Mouse (Mus musculus): ENCODE measurements around the gene Ugt1a5. TPM values are rescaled to one million over a fixed set of nuclear protein-coding genes. Genes with fewer than 3 reads are reported as not detected.

The Ugt1a5 gene
- polyA plus RNA-seq, 1 experiment from 2014 or later, result not detected

DNA sequence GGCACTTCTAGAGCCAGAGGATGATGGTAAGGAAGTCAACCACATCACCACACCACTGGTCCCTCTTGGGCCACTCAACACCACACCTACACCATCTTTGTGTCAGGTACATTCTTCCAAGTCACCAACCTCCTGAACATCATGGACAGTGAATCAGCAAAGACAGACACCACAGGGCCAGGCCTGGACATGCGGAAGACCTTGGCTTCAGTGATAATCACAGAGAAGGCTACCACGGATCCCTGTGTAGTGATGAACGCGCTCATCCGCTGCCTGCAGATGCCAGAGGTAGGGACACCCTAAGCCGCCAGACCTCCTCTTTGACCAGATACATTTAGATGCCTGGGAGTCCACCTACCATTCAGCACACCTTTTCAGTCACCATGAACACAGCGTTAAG lies 62.3 kb downstream of the Ugt1a5 start:
- 68% methylated on average over 7 of the region's 7 CpGs for WGBS
- no peak overlapping the region for H3K4me2 ChIP-seq (replicated peaks)
- ATAC-seq (ENCODE audit: low FRiP score, low read depth), result no peak

DNA sequence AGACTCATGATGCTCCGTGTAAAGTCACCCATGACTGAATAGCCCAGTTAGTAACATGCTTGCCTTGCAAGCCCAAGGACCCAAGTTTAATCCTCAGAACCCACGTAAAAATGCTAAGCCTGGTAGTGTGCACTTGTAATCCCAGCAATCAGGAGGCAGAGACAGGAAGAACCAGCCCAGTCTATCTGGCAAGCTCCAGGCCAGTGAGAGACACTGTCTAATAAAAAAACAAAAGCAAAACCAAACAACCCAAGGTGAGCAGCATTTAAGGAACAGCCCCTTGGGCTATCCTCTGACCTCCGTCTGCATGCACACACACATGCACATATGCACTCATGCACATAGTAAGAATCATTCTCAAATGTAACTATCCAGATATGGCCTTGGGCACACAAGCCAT lies 63.8 kb downstream of the Ugt1a5 start:
- no peaks in the 10 kb centered on the region for H3K36me3 ChIP-seq
- peaks cover 92% of the 10 kb centered on the region for H3K9me3 ChIP-seq
- 79% methylated on average over 3 of the region's 3 CpGs for WGBS
- no peak overlapping the region for H3K27ac ChIP-seq
- H3K4me1 ChIP-seq, result no peaks in the 10 kb centered on the region
- no peak for ATAC-seq (ENCODE audit: low FRiP score, low read depth)
- H3K9ac ChIP-seq, result no peak overlapping the region
- H3K4me3 ChIP-seq, result no peak overlapping the region
- no peak overlapping the region for H3K4me2 ChIP-seq (replicated peaks)
- no peaks in the 10 kb centered on the region for H3K27me3 ChIP-seq (replicated peaks)

More for the DNA sequence above, 62.3 kb downstream of the Ugt1a5 start:
- Histone ChIP-seq H3K27me3 (replicated peaks) (no peaks in the 10 kb centered on the region), H3K27ac (no peak overlapping the region), H3K9me3 (peaks cover 77% of the 10 kb centered on the region), H3K4me3 (no peak overlapping the region), H3K36me3 (no peaks in the 10 kb centered on the region), H3K9ac (no peak overlapping the region), H3K4me1 (no peaks in the 10 kb centered on the region)

GRCm38 (mm10) chr1:88229986-88230385 lies 64.2 kb downstream of the Ugt1a5 start:
- Histone ChIP-seq H3K4me3 (no peak overlapping the region), H3K4me1 (no peaks in the 10 kb centered on the region), H3K9ac (no peak overlapping the region), H3K27me3 (replicated peaks) (no peaks in the 10 kb centered on the region), H3K27ac (no peak overlapping the region), H3K9me3 (peaks cover 96% of the 10 kb centered on the region), H3K36me3 (no peaks in the 10 kb centered on the region), H3K4me2 (replicated peaks) (no peak overlapping the region)
- ATAC-seq (ENCODE audit: low FRiP score, low read depth), result no peak
- 87% methylated on average over 5 of the region's 5 CpGs for WGBS

GRCm38 (mm10) chr1:88230421-88230820 lies 64.6 kb downstream of the Ugt1a5 start:
- Histone ChIP-seq H3K9ac (no peak overlapping the region), H3K4me1 (no peaks in the 10 kb centered on the region), H3K27me3 (replicated peaks) (no peaks in the 10 kb centered on the region), H3K36me3 (no peaks in the 10 kb centered on the region), H3K4me3 (no peak overlapping the region), H3K27ac (no peak overlapping the region), H3K4me2 (replicated peaks) (no peak overlapping the region), H3K9me3 (peaks cover 98% of the 10 kb centered on the region)
- WGBS, result 71% methylated on average over 7 of the region's 7 CpGs
- no peak for ATAC-seq (ENCODE audit: low FRiP score, low read depth)

DNA sequence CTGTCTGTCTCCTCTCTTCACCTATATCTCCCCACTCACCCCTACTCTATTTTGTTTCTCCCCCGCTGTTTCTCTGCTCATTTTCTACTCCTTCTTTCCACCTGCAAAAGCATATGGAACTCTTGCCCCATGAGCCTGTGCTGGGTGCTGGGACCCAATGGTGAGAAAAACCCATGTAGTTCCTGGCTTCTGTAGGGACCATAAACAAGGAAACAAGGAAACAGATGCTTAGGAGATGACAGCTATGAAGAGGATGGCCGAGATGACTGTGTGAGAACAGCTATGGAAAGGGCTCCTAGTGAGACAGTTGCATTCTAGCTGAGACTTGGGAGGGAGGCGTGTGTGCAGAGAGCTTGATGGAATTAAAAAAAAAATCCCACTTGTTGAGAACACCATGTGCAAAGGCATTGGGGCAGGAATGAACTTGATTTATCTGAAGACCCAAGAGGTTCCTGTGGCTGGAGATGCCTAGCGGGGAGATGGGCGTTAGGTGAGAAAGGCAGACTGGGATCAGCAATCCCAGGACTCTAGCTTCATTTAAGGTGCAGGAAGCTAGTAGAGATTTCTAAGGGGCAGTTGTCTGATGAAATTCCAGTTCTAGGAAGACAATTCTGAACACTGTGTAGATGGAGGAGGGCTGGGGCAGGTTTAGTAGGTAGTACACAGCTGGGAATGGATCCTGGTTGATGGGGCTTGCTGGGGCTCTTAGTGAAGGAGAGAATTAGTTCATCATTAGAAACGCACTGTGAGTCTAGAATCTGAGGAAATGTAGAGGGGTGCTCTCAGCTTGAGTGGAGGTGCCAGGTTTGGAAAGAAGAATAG lies 65.4 kb downstream of the Ugt1a5 start:
- no peaks in the 10 kb centered on the region for H3K27me3 ChIP-seq (replicated peaks)
- no peak overlapping the region for H3K27ac ChIP-seq
- H3K9me3 ChIP-seq, result peaks cover 99% of the 10 kb centered on the region
- no peak overlapping the region for H3K4me3 ChIP-seq
- WGBS, result 77% methylated on average over 6 of the region's 6 CpGs
- no peaks in the 10 kb centered on the region for H3K36me3 ChIP-seq
- H3K4me1 ChIP-seq, result no peaks in the 10 kb centered on the region
- no peak overlapping the region for H3K4me2 ChIP-seq (replicated peaks)
- no peak for ATAC-seq (ENCODE audit: low FRiP score, low read depth)
- H3K9ac ChIP-seq, result no peak overlapping the region

DNA sequence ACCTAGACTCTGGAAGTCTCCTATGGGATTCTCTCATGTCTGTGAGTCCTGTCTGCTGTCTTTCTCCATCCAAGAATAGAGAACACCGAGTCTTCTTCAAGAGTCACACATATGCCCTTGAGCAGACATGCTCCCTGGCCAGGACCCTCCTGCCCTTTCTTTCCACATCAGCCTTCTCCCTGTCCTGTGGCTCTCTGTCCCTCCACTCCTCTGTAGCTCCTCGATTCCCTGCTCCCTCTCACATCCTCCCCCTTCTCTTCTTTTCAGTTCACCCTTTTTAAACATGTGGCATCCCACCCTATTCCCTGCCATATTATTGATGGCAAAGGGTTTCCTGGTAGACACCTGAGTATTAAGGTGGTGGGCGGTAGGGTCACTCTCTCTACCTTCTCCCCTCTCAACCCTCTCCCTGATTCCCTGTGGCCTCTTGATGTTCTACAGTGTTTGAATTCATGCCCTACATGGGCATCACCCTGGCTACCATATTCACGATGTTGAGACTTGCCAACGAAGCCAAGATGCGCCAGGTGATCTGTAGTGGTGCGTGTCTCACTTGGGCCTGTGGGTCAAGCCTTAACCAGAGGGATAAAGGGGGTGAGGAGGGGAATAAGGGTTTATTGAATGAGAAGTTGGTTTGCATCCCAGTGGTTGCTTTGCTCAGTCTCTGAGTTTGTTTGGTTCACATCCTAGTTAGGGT lies 66.1 kb downstream of the Ugt1a5 start:
- H3K9ac ChIP-seq, result no peak overlapping the region
- H3K4me1 ChIP-seq, result no peaks in the 10 kb centered on the region
- ATAC-seq (ENCODE audit: low FRiP score, low read depth), result no peak
- H3K4me2 ChIP-seq (replicated peaks), result no peak overlapping the region
- WGBS, result 69% methylated on average over 7 of the region's 7 CpGs
- no peak overlapping the region for H3K27ac ChIP-seq
- no peaks in the 10 kb centered on the region for H3K36me3 ChIP-seq
- H3K27me3 ChIP-seq (replicated peaks), result no peaks in the 10 kb centered on the region
- H3K9me3 ChIP-seq, result peaks cover 97% of the 10 kb centered on the region
- no peak overlapping the region for H3K4me3 ChIP-seq

DNA sequence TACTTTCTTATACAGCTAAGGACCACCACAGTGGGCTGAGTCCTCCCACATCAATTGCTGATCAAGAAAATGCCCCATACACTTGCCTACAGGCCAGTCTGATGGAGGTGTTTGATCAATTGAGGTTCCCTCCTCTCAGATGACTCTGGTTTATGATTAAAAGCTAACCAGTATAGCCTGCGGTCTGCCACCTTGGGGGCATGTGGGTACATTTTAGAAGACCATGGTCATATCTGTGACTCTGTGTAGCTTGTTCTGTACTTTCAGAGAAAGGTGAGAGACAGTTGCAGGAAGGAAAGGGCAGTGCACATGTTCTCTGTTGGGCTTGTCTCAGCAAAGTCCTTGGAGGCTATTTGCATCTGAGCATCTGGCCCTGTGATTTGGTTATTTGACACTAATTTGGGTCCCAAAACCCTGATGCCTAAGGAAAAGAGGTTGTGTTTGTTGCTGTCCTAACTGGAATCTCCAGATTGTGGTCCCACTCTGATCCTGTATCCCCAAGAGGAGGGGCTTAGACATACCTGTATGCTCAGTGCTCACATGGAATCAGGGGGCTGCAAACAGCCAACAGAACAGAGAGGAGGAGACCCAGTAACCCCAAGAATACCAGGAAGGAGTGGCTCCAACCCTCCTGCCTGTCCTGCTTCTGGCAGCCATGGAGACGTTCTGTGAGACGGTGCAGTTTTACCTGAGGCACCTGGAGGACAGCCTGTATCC lies 67.0 kb downstream of the Ugt1a5 start:
- Histone ChIP-seq H3K4me3 (no peak overlapping the region), H3K4me1 (no peaks in the 10 kb centered on the region), H3K9ac (no peak overlapping the region), H3K36me3 (no peaks in the 10 kb centered on the region), H3K27me3 (replicated peaks) (no peaks in the 10 kb centered on the region), H3K9me3 (peaks cover 97% of the 10 kb centered on the region), H3K27ac (no peak overlapping the region), H3K4me2 (replicated peaks) (no peak overlapping the region)
- WGBS, result 54% methylated on average over 3 of the region's 3 CpGs
- ATAC-seq (ENCODE audit: low FRiP score, low read depth), result no peak

GRCm38 (mm10) chr1:88233421-88234247 lies 67.8 kb downstream of the Ugt1a5 start:
- Histone ChIP-seq H3K4me3 (no peak overlapping the region), H3K27ac (no peak overlapping the region), H3K4me2 (replicated peaks) (no peak overlapping the region), H3K9ac (no peak overlapping the region), H3K27me3 (replicated peaks) (no peaks in the 10 kb centered on the region), H3K36me3 (no peaks in the 10 kb centered on the region), H3K4me1 (no peaks in the 10 kb centered on the region), H3K9me3 (peaks cover 97% of the 10 kb centered on the region)
- WGBS, result 71% methylated on average over 14 of the region's 14 CpGs
- no peak for ATAC-seq (ENCODE audit: low FRiP score, low read depth)

- Histone ChIP-seq H3K4me1 (no peaks in the 10 kb centered on the region), H3K9ac (no peak overlapping the region), H3K27ac (no peak overlapping the region), H3K4me3 (no peak overlapping the region), H3K36me3 (no peaks in the 10 kb centered on the region), H3K4me2 (replicated peaks) (no peak overlapping the region), H3K9me3 (peaks cover 97% of the 10 kb centered on the region), H3K27me3 (replicated peaks) (no peaks in the 10 kb centered on the region)
- WGBS, result 68% methylated on average over 4 of the region's 4 CpGs
- no peak for ATAC-seq (ENCODE audit: low FRiP score, low read depth)
Observed at GRCm38 (mm10) chr1:88234248-88234610, 68.4 kb downstream of the Ugt1a5 start.

GRCm38 (mm10) chr1:88234646-88235045 lies 68.8 kb downstream of the Ugt1a5 start:
- H3K27ac ChIP-seq, result no peak overlapping the region
- H3K4me3 ChIP-seq, result no peak overlapping the region
- ATAC-seq (ENCODE audit: low FRiP score, low read depth), result no peak
- H3K4me2 ChIP-seq (replicated peaks), result no peak overlapping the region
- no peaks in the 10 kb centered on the region for H3K4me1 ChIP-seq
- H3K27me3 ChIP-seq (replicated peaks), result no peaks in the 10 kb centered on the region
- 44% methylated on average over 5 of the region's 5 CpGs for WGBS
- H3K36me3 ChIP-seq, result no peaks in the 10 kb centered on the region
- peaks cover 97% of the 10 kb centered on the region for H3K9me3 ChIP-seq
- no peak overlapping the region for H3K9ac ChIP-seq

DNA sequence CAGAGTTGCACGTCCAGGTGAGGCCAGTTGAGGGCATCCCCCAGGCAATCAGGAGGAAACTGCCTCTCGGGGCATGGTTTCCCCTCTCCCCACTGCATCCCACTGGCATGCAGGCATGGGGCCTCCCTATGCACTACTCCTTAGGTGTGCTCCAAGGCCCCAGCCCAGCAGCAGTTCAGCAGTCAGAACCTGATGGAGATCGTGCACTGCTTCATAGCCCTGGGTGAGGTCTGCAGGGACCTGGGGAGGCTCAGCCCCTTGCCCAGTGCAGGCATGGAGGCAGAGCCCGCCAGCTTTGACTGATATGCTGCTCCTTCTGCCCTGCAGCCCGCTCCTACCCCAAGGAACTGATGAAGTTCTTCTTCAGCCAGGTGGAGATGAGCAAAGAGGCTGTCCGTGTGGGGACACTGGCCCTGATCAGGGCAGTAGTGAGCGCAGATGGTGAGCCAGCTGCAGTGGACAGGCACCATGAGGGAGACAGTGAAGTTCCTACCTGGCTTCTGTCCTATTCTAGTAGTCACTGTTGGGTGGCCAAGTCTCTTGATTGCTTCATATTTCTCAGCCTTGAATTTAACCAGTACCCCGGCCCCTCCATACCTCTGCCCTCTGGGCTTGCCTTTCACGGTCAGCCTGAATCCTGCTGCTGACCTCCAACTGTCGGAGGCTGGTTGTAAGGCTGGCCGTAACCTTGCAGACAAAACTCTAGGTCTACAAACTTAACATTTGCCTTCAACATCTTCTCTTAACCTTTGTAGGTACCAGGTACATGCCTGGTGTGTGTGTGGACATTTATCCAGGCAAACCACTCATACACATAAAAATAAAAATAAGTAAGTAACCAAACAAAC lies 69.5 kb downstream of the Ugt1a5 start:
- peaks cover 97% of the 10 kb centered on the region for H3K9me3 ChIP-seq
- H3K27me3 ChIP-seq (replicated peaks), result no peaks in the 10 kb centered on the region
- no peak overlapping the region for H3K4me3 ChIP-seq
- no peak overlapping the region for H3K4me2 ChIP-seq (replicated peaks)
- 63% methylated on average over 11 of the region's 11 CpGs for WGBS
- no peak for ATAC-seq (ENCODE audit: low FRiP score, low read depth)
- H3K9ac ChIP-seq, result no peak overlapping the region
- no peak overlapping the region for H3K27ac ChIP-seq
- no peaks in the 10 kb centered on the region for H3K4me1 ChIP-seq
- no peaks in the 10 kb centered on the region for H3K36me3 ChIP-seq

Measured in neural tube, embryonic 12.5 days (tissue).